Mouse (Mus musculus): ENCODE measurements at regions not wholly inside any gene's neighbourhood (a gene's known extent, or its start where the extent isn't known, plus 50 kb on each side); places are given as distances from the start of the nearest gene placed in this dataset.

DNA sequence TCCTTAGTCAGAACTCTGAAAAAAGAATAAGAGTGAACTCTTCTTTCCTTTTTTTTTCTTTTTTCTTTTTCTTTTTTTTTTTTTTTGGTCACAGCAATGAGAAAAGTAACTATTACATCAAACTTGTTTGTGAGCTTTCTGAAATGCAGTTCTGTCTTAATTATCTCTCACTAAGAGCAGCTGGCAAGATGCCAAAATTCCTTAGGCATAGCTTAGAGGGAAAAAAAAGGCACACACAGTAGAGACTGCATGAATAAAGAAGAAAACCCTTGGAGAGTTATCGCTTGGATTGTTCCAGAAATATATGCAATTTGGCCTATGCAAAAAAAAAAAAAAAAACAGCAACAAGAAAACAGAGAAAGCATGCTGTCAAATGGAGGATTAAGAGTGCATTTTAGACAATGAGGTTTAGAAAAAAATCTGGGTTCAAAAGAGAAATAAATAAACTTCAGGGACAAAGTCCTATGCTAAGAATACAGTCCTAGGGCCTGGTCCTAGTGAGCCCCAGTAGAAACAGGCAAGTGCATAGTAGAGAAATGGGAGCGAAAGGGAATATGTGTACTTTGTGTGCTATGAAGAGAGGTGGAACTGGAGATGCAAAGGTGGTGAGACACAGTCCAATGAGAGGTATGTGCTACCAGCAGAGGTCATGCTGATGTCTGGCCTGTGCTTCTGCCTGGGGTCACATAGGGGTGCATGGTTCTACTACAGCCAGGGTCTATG, 974.0 kb downstream of the Rab28 start:
- Histone ChIP-seq H3K4me3 (ENCODE audit: insufficient read depth, low read depth, low read length) (no peak overlapping the region), H3K27me3 (ENCODE audit: control insufficient read depth, insufficient read depth, low read length) (no peaks in the 10 kb centered on the region), H3K4me1 (ENCODE audit: control insufficient read depth, insufficient read depth, low read length) (no peaks in the 10 kb centered on the region), H3K9ac (ENCODE audit: low read depth, low read length) (no peak overlapping the region), H3K27ac (replicated peaks; ENCODE audit: insufficient read depth, low read depth, low read length) (no peak overlapping the region), H3K79me2 (ENCODE audit: control insufficient read depth, insufficient read depth, low read length) (no peaks in the 10 kb centered on the region), H3K36me3 (ENCODE audit: control insufficient read depth, insufficient read depth, low read length) (no peaks in the 10 kb centered on the region)
- DNase-seq (ENCODE audit: extremely low read depth, low read depth, low spot score): peak; percentile 19
- WGBS: 88% methylated on average over 2 of the region's 2 CpGs
- TF ChIP-seq CTCF (IDR thresholded peaks at IDR 0.05; ENCODE audit: low read depth, low read length): no peak
- no peak for TF ChIP-seq POLR2A (IDR thresholded peaks at IDR 0.05; ENCODE audit: extremely low read depth, insufficient read depth, low read length)

DNA sequence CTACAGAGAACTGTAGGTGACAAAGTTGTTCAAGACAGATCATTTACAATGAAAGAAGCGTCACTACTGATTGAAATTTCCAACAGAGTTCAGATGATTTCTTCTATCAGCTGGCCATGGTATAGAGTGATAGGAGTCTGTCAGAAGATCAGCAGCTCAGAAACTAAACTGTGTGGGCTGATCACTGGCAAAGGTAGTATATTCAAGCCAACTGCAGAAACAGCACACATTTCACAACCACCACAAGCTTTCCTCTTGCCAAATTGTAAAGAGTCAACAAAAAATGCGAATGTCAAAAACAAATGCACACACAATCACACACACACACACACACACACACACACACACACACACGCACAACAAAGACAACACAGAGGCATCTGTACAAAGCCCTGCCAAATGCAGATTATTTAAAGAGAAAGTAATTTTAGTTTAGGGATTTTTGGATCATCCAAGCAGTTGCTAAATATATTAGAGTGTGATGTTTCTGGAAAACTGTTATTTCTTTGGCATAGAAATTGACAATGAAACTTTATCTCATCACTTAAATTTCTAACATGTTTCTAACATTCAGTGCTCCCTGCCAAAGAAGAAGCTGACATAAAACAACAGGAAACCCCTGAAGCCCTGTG, 959.3 kb upstream of the Hs3st1 start:
- peak; percentile 6 for DNase-seq (ENCODE audit: extremely low read depth, low read depth, low spot score)
- Histone ChIP-seq H3K9ac (ENCODE audit: low read depth, low read length) (no peak overlapping the region), H3K27me3 (ENCODE audit: control insufficient read depth, insufficient read depth, low read length) (no peaks in the 10 kb centered on the region), H3K36me3 (ENCODE audit: control insufficient read depth, insufficient read depth, low read length) (no peaks in the 10 kb centered on the region), H3K4me1 (ENCODE audit: control insufficient read depth, insufficient read depth, low read length) (no peaks in the 10 kb centered on the region), H3K27ac (replicated peaks; ENCODE audit: insufficient read depth, low read depth, low read length) (no peak overlapping the region), H3K4me3 (ENCODE audit: insufficient read depth, low read depth, low read length) (no peak overlapping the region), H3K79me2 (ENCODE audit: control insufficient read depth, insufficient read depth, low read length) (no peaks in the 10 kb centered on the region)
- 65% methylated on average over 3 of the region's 3 CpGs for WGBS
- TF ChIP-seq POLR2A (IDR thresholded peaks at IDR 0.05; ENCODE audit: extremely low read depth, insufficient read depth, low read length) (no peak), CTCF (IDR thresholded peaks at IDR 0.05; ENCODE audit: low read depth, low read length) (no peak)

DNA sequence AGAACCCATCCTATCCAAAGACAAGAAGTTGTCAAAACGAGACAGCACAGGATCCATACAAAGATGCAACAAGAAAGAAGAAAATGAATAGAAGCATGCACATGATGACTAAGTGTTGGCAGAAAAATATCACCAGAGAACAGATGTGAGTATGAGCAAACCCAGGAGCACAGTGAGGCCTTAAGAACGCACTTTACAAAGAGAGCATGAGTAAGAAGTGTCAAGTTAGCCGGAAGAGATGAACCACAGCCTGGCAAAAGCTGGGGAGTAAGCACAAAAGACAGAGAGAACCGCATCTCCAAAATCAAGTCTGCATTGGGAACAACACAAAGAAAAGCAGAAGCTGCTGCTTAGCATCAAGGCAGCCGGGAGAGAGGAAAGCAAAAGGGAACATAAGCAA, 946.4 kb upstream of the Hs3st1 start:
- Histone ChIP-seq H3K4me1 (ENCODE audit: control insufficient read depth, insufficient read depth, low read length) (no peaks in the 10 kb centered on the region), H3K79me2 (ENCODE audit: control insufficient read depth, insufficient read depth, low read length) (no peaks in the 10 kb centered on the region), H3K27ac (replicated peaks; ENCODE audit: insufficient read depth, low read depth, low read length) (no peak overlapping the region), H3K4me3 (ENCODE audit: insufficient read depth, low read depth, low read length) (no peak overlapping the region), H3K36me3 (ENCODE audit: control insufficient read depth, insufficient read depth, low read length) (no peaks in the 10 kb centered on the region), H3K27me3 (ENCODE audit: control insufficient read depth, insufficient read depth, low read length) (no peaks in the 10 kb centered on the region), H3K9ac (ENCODE audit: low read depth, low read length) (no peak overlapping the region)
- 65% methylated on average over 5 of the region's 5 CpGs for WGBS
- no peak for DNase-seq (ENCODE audit: extremely low read depth, low read depth, low spot score)
- no peak for TF ChIP-seq POLR2A (IDR thresholded peaks at IDR 0.05; ENCODE audit: extremely low read depth, insufficient read depth, low read length)
- no peak for TF ChIP-seq CTCF (IDR thresholded peaks at IDR 0.05; ENCODE audit: low read depth, low read length)

DNA sequence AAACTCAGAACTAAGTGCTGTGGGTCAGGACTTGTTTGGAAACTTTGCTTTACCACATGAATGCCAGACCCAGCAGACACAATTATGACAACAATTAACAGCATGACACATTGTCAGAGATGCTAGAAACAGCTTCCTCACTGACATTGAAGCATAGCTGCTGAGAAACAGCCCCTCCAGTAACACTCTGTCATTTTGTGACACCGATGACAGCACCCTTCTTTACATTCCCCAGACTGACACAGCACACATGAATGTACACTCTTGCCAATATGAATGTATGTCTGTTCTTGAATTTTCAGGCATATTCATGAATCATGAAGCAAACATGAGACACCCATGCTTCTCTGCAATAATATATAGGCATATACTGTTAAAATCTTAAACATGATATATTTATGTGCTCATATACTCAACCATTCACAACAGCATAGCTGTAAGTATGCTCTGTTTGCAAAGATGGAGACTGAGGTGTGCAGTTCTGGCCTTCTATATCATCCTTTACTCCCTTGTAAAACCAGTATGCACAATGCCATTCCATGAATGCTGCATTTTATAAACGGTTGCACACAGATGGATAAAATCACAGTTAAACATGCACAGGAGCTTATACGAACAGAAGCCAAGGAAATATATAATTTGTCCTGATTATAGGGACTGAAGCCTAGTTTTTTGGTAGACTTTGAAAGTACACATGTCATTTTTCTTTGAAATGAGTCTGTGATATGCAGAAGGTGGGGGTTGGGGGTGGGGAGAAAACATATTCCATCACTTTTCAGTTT, 942.4 kb upstream of the Hs3st1 start:
- Histone ChIP-seq H3K4me1 (ENCODE audit: control insufficient read depth, insufficient read depth, low read length) (no peaks in the 10 kb centered on the region), H3K27me3 (ENCODE audit: control insufficient read depth, insufficient read depth, low read length) (no peaks in the 10 kb centered on the region), H3K27ac (replicated peaks; ENCODE audit: insufficient read depth, low read depth, low read length) (no peak overlapping the region), H3K9ac (ENCODE audit: low read depth, low read length) (no peak overlapping the region), H3K4me3 (ENCODE audit: insufficient read depth, low read depth, low read length) (no peak overlapping the region), H3K36me3 (ENCODE audit: control insufficient read depth, insufficient read depth, low read length) (no peaks in the 10 kb centered on the region), H3K79me2 (ENCODE audit: control insufficient read depth, insufficient read depth, low read length) (no peaks in the 10 kb centered on the region)
- DNase-seq (ENCODE audit: extremely low read depth, low read depth, low spot score): no peak
- no peak for TF ChIP-seq CTCF (IDR thresholded peaks at IDR 0.05; ENCODE audit: low read depth, low read length)
- no peak for TF ChIP-seq POLR2A (IDR thresholded peaks at IDR 0.05; ENCODE audit: extremely low read depth, insufficient read depth, low read length)
- 79% methylated on average over 3 of the region's 3 CpGs for WGBS

All from liver, adult 2 months (tissue).